Mouse (Mus musculus) cortical plate, adult 2 months (tissue): ENCODE results near the gene Pagr1a.

Experiments used
- CTCF ChIP-seq: fragments of 200-500 bp; IDR thresholded peaks from 2 replicates; pipeline ENCODE4 v1.5.1; 2011; ENCODE audit warnings: mild to moderate bottlenecking, control low read depth, low read length; ENCODE audit not compliant: insufficient read depth; ENCODE audit errors: extremely low read depth
- POLR2A ChIP-seq: fragments of 200-500 bp; IDR thresholded peaks from 2 replicates; pipeline ENCODE4 v1.6.1; 2011; ENCODE audit warnings: mild to moderate bottlenecking, low read length, control low read depth; ENCODE audit not compliant: insufficient read depth; ENCODE audit errors: extremely low read depth

DNA sequence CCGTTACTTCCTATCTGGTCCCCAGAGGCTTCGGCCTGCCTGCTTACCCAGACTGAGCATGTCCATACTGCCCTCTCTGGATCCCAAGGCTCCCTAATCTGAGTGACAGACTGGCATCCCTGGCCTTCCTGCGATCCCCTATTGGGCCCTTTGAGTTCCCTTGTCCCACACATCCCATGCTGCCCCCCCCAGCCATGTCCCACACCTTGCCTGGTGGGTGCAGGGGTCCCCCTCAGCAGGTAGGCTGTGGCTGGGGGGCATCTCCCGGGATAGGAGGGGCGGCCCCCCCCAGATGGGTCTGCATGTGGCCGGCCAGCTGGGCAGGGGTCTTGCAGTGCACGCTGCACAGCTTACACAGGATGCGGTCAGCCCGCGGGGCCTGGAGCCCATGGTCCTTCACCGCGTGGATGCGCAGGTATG lies 6.1 kb upstream of the Pagr1a start:
- no peak for TF ChIP-seq CTCF
- TF ChIP-seq POLR2A: no peak
